Mouse (Mus musculus): ENCODE data around the gene Pdcd4. TPM values are rescaled to one million over a fixed set of nuclear protein-coding genes. Genes with fewer than 3 reads are reported as not detected.

Pdcd4 gene
- polyA plus RNA-seq, 1 experiment from 2014 or later, result 94.1 TPM

GRCm38 (mm10) chr19:53855781-53856180, 36.2 kb upstream of the Pdcd4 start:
- Histone ChIP-seq H3K4me1 (ENCODE audit: control insufficient read depth, insufficient read depth, low read length) (peaks cover 26% of the 10 kb centered on the region), H3K9ac (ENCODE audit: low read length) (no peak overlapping the region), H3K27ac (ENCODE audit: low read length) (no peak overlapping the region), H3K27me3 (ENCODE audit: control insufficient read depth, insufficient read depth, low read length) (no peaks in the 10 kb centered on the region), H3K36me3 (ENCODE audit: control insufficient read depth, insufficient read depth, low read length) (no peaks in the 10 kb centered on the region), H3K4me2 (ENCODE audit: low read depth, low read length) (no peak overlapping the region), H3K4me3 (replicated peaks; ENCODE audit: low read length) (no peak overlapping the region), H3K9me3 (replicated peaks; ENCODE audit: control insufficient read depth, low read length) (no peaks in the 10 kb centered on the region)
- WGBS, result 76% methylated on average over 5 of the region's 5 CpGs
- ATAC-seq (ENCODE audit: insufficient read depth, low FRiP score), result no peak

DNA sequence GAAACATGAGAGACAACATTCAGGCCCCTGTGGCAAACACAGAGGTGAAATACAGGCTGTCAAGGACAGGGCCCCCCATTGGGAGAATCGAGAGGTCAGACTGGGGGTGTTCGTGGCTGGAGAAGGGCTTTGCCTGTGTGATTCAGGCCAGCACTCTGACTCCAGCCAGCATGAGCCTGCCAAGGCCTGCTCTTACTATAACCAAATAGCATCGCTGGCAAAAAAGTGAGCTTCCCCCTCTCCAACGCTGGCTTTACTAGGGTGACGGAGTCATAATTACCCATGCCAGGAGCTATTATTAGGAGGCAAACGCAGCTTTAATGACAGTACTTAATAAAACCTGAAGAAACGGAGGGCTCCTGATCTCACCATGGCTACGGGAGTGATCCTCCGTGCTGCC, 35.2 kb upstream of the Pdcd4 start:
- 77% methylated on average over 9 of the region's 9 CpGs for WGBS
- H3K4me2 ChIP-seq (ENCODE audit: low read depth, low read length), result no peak overlapping the region
- peaks cover 23% of the 10 kb centered on the region for H3K4me1 ChIP-seq (ENCODE audit: control insufficient read depth, insufficient read depth, low read length)

DNA sequence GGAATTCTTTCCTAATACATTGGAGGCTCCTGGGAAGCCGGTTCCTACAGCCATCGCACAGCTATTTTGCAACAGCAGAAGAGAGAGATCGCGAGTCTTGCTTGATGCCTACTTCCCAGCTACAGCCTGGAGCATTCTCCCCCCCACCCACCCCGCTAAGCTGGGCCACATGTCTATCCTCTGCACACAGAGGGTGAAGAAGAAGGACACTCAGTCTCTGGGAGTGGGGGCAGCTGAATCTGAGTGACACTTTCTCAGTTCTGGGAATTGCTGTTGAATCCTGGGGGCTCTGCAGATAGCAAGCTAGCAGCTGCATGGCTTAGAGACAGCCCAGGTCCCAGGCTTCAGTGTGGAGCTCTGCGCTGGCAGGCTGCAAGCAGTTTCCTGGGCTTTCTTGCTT, 34.1 kb upstream of the Pdcd4 start:
- Histone ChIP-seq H3K36me3 (ENCODE audit: control insufficient read depth, insufficient read depth, low read length) (no peaks in the 10 kb centered on the region), H3K9ac (ENCODE audit: low read length) (no peak overlapping the region), H3K27ac (ENCODE audit: low read length) (no peak overlapping the region), H3K9me3 (replicated peaks; ENCODE audit: control insufficient read depth, low read length) (no peaks in the 10 kb centered on the region), H3K27me3 (ENCODE audit: control insufficient read depth, insufficient read depth, low read length) (no peaks in the 10 kb centered on the region), H3K4me1 (ENCODE audit: control insufficient read depth, insufficient read depth, low read length) (peaks cover 19% of the 10 kb centered on the region), H3K4me2 (ENCODE audit: low read depth, low read length) (no peak overlapping the region), H3K4me3 (replicated peaks; ENCODE audit: low read length) (no peak overlapping the region)
- ATAC-seq (ENCODE audit: insufficient read depth, low FRiP score), result no peak
- 68% methylated on average over 6 of the region's 6 CpGs for WGBS

More for the DNA sequence above, 35.2 kb upstream of the Pdcd4 start:
- H3K4me3 ChIP-seq (replicated peaks; ENCODE audit: low read length), result no peak overlapping the region
- H3K27ac ChIP-seq (ENCODE audit: low read length), result no peak overlapping the region
- no peaks in the 10 kb centered on the region for H3K36me3 ChIP-seq (ENCODE audit: control insufficient read depth, insufficient read depth, low read length)
- ATAC-seq (ENCODE audit: insufficient read depth, low FRiP score), result no peak
- no peaks in the 10 kb centered on the region for H3K27me3 ChIP-seq (ENCODE audit: control insufficient read depth, insufficient read depth, low read length)
- H3K9ac ChIP-seq (ENCODE audit: low read length), result no peak overlapping the region
- no peaks in the 10 kb centered on the region for H3K9me3 ChIP-seq (replicated peaks; ENCODE audit: control insufficient read depth, low read length)

DNA sequence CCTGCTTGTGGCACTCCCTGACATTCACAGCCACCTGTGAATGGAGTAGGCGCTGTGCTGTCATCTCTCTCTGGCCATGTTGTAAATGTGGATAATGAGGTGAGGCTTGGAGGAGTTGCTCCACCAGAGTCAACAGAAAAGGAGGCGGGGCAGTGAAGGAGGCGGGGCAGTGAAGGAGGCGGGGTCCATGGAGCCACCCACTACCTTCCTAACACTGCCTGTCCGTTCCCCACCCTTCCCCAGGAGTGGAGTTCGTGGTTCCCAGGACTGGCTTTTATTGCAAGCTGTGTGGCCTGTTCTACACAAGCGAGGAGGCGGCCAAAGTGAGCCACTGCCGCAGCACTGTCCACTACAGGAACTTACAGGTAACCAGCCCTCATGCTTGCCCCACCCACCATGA, 32.9 kb upstream of the Pdcd4 start:
- H3K27me3 ChIP-seq (ENCODE audit: control insufficient read depth, insufficient read depth, low read length), result no peaks in the 10 kb centered on the region
- peak overlapping the region; percentile 34; the same call in 1 of the 2 replicates for H3K4me2 ChIP-seq (ENCODE audit: low read depth, low read length)

DNA sequence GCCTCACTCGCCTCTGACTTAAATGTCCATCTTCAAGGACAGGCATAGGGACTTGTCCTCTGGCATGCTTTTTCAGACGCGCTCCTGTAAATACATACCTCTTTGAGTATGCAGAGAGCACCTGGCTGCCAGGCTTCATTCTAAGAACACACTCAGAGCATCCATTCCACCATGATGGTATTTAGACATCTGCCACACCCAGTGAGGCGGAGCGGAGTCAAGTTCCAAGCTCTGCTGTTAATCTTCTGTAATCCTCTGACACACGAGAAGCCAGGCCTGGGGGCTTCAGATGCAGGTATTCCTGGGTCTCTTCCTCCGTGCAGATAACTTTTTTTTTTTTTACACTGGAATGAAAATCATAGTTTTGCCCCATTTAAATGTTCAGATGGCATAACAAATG, 32.4 kb upstream of the Pdcd4 start:
- Histone ChIP-seq H3K4me3 (replicated peaks; ENCODE audit: low read length) (peak overlapping the region; percentile 12; the same call in 1 of the 2 replicates), H3K4me1 (ENCODE audit: control insufficient read depth, insufficient read depth, low read length) (peaks cover 12% of the 10 kb centered on the region), H3K27ac (ENCODE audit: low read length) (peak overlapping the region; percentile 72), H3K9me3 (replicated peaks; ENCODE audit: control insufficient read depth, low read length) (no peaks in the 10 kb centered on the region), H3K27me3 (ENCODE audit: control insufficient read depth, insufficient read depth, low read length) (no peaks in the 10 kb centered on the region), H3K9ac (ENCODE audit: low read length) (0 out of 2 replicates have a peak overlapping the region, but pooled peaks have one; percentile 32), H3K36me3 (ENCODE audit: control insufficient read depth, insufficient read depth, low read length) (no peaks in the 10 kb centered on the region), H3K4me2 (ENCODE audit: low read depth, low read length) (peak overlapping the region; percentile 34; the same call in 1 of the 2 replicates)
- ATAC-seq (ENCODE audit: insufficient read depth, low FRiP score), result no peak
- WGBS, result 47% methylated on average over 7 of the region's 7 CpGs

More for the DNA sequence above, 32.9 kb upstream of the Pdcd4 start:
- ATAC-seq (ENCODE audit: insufficient read depth, low FRiP score), result peak; percentile 86
- peak overlapping the region; percentile 12; the same call in 1 of the 2 replicates for H3K4me3 ChIP-seq (replicated peaks; ENCODE audit: low read length)
- H3K4me1 ChIP-seq (ENCODE audit: control insufficient read depth, insufficient read depth, low read length), result peaks cover 12% of the 10 kb centered on the region
- WGBS, result 30% methylated on average over 9 of the region's 9 CpGs
- no peaks in the 10 kb centered on the region for H3K36me3 ChIP-seq (ENCODE audit: control insufficient read depth, insufficient read depth, low read length)
- 0 out of 2 replicates have a peak overlapping the region, but pooled peaks have one; percentile 32 for H3K9ac ChIP-seq (ENCODE audit: low read length)
- H3K27ac ChIP-seq (ENCODE audit: low read length), result peak overlapping the region; percentile 72
- H3K9me3 ChIP-seq (replicated peaks; ENCODE audit: control insufficient read depth, low read length), result no peaks in the 10 kb centered on the region

DNA sequence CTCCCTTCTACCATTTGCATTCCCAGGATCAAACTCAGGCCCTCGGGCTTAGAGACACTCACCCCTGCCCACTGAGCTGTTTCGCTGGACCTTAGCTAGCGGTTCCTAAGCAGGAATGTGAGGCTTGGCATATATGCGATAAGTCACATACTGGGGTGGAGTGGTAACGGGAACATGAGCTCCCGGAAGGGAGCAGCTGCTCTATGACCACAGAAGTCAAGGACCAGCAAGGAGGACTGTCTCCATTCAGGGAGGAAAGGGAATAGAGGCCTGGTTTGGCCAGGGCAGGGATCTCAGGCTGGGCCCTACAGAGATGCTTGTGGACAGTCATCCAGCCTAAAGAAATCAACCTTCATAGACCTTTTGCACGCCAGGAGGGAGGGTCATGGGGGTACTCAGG, 30.7 kb upstream of the Pdcd4 start:
- no peak for ATAC-seq (ENCODE audit: insufficient read depth, low FRiP score)
- H3K27me3 ChIP-seq (ENCODE audit: control insufficient read depth, insufficient read depth, low read length), result no peaks in the 10 kb centered on the region
- no peak overlapping the region for H3K4me3 ChIP-seq (replicated peaks; ENCODE audit: low read length)
- 78% methylated on average over 7 of the region's 7 CpGs for WGBS
- H3K27ac ChIP-seq (ENCODE audit: low read length), result no peak overlapping the region
- no peaks in the 10 kb centered on the region for H3K36me3 ChIP-seq (ENCODE audit: control insufficient read depth, insufficient read depth, low read length)
- H3K4me2 ChIP-seq (ENCODE audit: low read depth, low read length), result no peak overlapping the region
- H3K9me3 ChIP-seq (replicated peaks; ENCODE audit: control insufficient read depth, low read length), result no peaks in the 10 kb centered on the region
- peaks cover 7% of the 10 kb centered on the region for H3K4me1 ChIP-seq (ENCODE audit: control insufficient read depth, insufficient read depth, low read length)
- H3K9ac ChIP-seq (ENCODE audit: low read length), result no peak overlapping the region

DNA sequence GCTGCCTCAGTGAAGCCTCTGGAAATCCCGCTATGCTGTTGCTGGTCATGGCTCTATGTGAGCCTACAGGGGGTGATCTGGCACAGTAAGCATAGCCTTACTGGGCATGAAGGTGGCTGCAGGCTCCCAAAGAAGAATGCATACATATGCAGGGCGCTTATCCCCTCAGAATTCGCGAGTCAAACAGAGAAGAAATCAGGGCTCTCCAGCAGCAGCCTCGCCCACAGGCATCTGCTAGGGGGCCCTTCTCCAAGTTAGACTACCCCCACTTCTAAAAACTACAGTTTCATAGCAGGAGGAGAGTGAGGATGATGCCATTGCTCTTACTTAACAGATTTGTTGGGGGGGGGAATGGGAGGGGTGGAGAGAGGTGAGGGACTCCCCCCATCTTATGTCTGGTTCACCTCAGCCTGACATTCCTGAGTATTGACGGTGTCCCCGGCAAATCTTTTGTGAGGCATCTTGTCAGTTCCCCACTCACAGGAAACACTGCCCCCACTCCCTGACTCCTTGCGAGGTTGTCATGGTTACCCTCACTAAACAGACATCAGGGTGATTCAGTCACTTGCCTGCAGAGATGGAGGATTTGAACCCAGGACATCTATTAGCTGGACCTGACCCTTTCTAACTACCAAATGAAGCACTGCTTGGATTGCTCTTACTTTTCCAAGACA, 29.3 kb upstream of the Pdcd4 start:
- Histone ChIP-seq H3K4me2 (ENCODE audit: low read depth, low read length) (no peak overlapping the region), H3K27ac (ENCODE audit: low read length) (no peak overlapping the region), H3K4me3 (replicated peaks; ENCODE audit: low read length) (no peak overlapping the region), H3K4me1 (ENCODE audit: control insufficient read depth, insufficient read depth, low read length) (peaks cover 7% of the 10 kb centered on the region), H3K9me3 (replicated peaks; ENCODE audit: control insufficient read depth, low read length) (no peaks in the 10 kb centered on the region), H3K9ac (ENCODE audit: low read length) (no peak overlapping the region), H3K36me3 (ENCODE audit: control insufficient read depth, insufficient read depth, low read length) (no peaks in the 10 kb centered on the region), H3K27me3 (ENCODE audit: control insufficient read depth, insufficient read depth, low read length) (no peaks in the 10 kb centered on the region)
- WGBS, result 60% methylated on average over 8 of the region's 8 CpGs
- ATAC-seq (ENCODE audit: insufficient read depth, low FRiP score), result no peak

- no peak overlapping the region for H3K9ac ChIP-seq (ENCODE audit: low read length)
Observed at GRCm38 (mm10) chr19:53867238-53867637, 24.8 kb upstream of the Pdcd4 start.

GRCm38 (mm10) chr19:53868125-53868524, 23.9 kb upstream of the Pdcd4 start:
- no peak for ATAC-seq (ENCODE audit: insufficient read depth, low FRiP score)
- H3K4me1 ChIP-seq (ENCODE audit: control insufficient read depth, insufficient read depth, low read length), result no peaks in the 10 kb centered on the region; the same call in 1 of the 2 replicates
- H3K4me2 ChIP-seq (ENCODE audit: low read depth, low read length), result no peak overlapping the region
- no peaks in the 10 kb centered on the region for H3K9me3 ChIP-seq (replicated peaks; ENCODE audit: control insufficient read depth, low read length)
- H3K36me3 ChIP-seq (ENCODE audit: control insufficient read depth, insufficient read depth, low read length), result no peaks in the 10 kb centered on the region
- 88% methylated on average over 6 of the region's 6 CpGs for WGBS
- no peak overlapping the region for H3K4me3 ChIP-seq (replicated peaks; ENCODE audit: low read length)
- H3K9ac ChIP-seq (ENCODE audit: low read length), result no peak overlapping the region
- H3K27me3 ChIP-seq (ENCODE audit: control insufficient read depth, insufficient read depth, low read length), result no peaks in the 10 kb centered on the region
- no peak overlapping the region for H3K27ac ChIP-seq (ENCODE audit: low read length)

More at GRCm38 (mm10) chr19:53867238-53867637, 24.8 kb upstream of the Pdcd4 start:
- Histone ChIP-seq H3K27me3 (ENCODE audit: control insufficient read depth, insufficient read depth, low read length) (no peaks in the 10 kb centered on the region), H3K4me2 (ENCODE audit: low read depth, low read length) (no peak overlapping the region), H3K4me3 (replicated peaks; ENCODE audit: low read length) (no peak overlapping the region), H3K36me3 (ENCODE audit: control insufficient read depth, insufficient read depth, low read length) (no peaks in the 10 kb centered on the region), H3K27ac (ENCODE audit: low read length) (no peak overlapping the region), H3K4me1 (ENCODE audit: control insufficient read depth, insufficient read depth, low read length) (no peaks in the 10 kb centered on the region; the same call in 1 of the 2 replicates), H3K9me3 (replicated peaks; ENCODE audit: control insufficient read depth, low read length) (no peaks in the 10 kb centered on the region)
- ATAC-seq (ENCODE audit: insufficient read depth, low FRiP score), result no peak
